Mouse (Mus musculus) liver, adult (tissue): Measurements from ENCODE around the gene Fam221a.

Experiments used
- GATA4 ChIP-seq: IDR thresholded peaks from 2 replicates; pipeline ENCODE4 v1.6.1; 2014; ENCODE audit warnings: mild to moderate bottlenecking, low read length; ENCODE audit not compliant: insufficient replicate concordance

The Fam221a gene

DNA sequence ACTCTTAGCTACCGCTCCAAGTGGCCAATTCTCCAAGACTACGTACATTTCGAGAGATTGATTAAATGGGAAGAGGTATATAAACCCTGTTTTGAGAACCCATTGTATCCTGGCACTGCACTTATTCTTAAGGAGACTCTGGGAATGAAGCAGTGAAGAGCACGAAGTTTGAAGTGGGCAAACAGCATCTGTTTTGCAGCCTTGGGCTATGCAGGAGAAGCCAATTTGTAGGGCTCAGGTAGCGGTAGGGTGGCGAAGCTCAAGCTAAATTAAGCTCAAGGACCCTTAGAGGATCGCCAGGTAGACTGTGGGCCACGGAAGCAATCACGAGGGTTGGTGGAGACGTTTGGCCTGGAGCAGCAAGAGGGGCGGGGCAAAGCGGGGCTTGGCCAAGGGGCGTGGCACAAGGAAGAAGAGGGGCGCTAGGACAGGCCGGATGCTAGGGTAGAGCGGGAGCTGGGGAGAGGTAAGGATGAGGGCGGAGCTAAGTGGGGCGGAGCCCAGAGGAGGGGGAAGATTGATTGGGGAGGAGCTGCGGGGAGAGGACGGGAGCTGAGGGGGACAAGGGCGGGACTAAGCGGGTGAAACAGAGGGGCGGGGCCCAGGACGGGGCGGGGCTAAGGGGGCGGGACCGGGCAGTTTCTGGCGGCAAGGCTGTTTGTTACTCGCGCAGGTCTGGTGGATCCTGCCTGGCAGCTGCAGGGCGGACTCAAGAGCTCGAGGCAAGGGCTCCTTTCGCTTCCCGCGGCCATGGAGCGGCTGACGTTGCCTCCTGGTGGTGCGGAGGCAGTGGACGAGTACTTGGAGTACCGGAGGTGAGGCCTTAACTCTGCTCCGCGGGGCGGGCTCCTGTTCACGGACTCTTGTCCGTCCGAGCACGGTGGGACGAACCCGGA, at the start of gene Fam221a:
Fam221a (plus strand) TSS at position 581 of the 896 bp plus-strand sequence.
- no peak for TF ChIP-seq GATA4

DNA sequence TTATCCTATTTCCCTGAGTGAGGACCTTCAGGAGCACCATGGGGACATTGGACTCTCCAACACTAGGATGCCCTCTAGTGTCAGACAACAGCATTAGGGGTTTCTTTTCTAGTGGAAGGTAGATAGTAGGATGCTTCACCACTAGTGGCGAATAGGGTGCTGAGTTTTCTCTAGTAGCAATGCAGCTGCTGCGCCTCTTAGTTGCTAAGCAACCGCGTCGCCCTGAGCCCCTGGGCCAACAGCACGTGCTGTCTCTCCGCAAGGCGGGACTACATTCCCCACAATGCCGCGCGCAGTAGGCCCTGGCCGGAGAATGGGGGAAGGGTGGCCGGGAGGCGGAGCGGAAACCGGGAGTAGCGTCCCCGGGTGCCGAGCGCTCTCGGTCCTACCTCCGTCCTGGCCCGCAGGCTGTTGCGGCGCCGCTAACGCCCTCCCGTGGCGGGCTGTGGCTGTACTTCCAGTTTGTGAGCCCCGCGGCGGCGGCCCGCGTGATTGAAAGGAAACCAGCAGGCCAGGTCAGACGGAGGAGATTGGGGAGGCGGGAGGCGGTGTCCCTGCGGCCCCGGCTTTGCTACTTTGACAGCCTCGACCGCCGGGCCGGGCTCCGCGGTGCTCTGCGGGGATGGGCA, 48.5 kb upstream of the Fam221a start, which contains the start of gene Ccdc126:
Ccdc126 (plus strand) TSS at position 309 of the 629 bp plus-strand sequence.
- TF ChIP-seq GATA4 = peak; percentile 77; the same call in 1 of the 2 replicates

DNA sequence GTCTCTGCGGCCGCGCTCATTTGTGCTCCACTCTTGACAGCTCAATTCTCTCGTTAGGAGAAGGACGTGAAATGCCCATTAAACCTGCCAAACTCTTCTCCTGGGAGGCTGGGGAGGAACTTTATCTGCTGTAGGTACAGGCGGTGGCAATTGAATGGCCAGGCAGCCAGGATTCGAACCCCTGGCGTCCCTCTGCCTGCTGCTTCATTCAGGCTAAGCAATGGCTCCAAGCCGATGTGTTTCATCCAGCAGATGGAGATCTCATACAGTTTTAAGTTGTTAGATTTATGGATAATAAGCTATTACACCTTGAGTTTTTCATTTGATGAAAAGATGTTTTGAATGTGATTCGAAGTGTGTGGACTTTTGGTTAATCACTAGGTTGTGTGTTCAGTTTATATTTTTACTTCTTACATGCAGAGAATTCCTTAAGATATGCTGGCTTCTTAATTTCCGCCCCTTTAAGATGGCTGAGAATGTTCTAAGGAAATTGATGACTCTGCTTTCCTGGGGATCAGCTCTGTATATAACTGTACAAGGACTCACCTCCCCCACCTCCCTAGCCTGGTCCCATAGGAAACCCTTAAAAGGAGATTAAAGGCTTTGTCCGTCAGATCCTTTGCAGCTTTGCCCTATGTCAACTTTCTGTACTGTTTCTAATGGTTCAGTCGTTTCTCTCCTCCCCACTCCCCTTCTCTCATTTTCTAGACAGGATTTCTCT, 47.8 kb upstream of the Fam221a start:
- no peak for TF ChIP-seq GATA4

DNA sequence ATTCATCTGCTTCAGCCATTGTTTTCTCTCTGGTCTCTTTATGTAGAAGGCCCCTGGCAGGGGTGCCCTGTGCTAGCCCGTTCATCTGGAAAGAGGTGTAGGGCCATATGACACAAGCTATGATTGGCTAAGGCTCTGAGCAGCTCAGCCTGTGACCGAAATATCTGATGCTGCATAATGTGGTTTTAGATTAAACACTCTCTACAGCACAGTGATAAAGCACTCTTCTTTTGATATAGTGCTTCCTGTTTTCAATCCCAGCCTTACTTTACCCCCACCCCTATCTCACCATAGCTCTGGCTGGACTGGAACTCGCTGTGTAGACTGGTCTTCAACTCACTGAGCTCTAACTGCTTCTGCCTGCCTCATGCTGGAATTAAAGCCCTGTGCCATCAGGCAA, 46.2 kb upstream of the Fam221a start:
- no peak for TF ChIP-seq GATA4

DNA sequence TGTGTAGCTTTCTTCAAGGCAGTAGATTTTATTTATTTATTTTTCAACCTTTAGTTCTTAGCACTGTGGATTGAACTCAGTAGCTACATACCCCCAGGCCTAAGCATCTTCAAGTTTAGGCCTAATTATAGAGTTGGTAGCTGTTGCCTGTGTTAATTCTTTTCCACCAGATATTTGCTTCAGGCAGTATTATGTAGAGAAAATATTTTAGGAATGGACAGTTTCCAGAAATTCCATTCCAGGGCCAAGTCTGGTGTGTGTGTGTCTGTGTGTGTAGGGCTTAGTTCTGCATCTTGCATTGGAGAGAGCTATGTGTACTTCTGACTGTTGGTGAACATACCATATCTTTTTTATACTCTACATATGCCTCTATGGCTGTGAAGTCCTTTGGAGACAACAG, 45.5 kb upstream of the Fam221a start:
- no peak for TF ChIP-seq GATA4

DNA sequence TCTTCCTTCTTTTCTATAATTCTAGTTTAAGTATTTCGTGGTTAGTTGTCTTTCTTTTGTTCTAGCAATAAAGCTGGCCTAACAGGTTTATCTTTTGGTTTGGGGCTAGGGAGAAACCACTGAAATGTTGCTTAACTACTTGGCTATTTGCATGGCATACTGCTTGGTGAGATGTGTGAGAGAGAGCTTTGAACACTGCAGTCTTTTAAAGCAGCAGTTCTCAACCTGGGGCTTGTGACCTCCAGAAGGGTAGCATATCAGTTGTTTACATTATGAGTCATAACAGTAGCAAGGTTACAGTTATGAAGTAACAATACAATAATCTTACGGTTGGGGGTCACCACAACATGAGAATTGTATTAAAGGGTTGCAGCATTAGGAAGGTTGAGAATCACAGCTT, 44.6 kb upstream of the Fam221a start:
- TF ChIP-seq GATA4 = no peak

DNA sequence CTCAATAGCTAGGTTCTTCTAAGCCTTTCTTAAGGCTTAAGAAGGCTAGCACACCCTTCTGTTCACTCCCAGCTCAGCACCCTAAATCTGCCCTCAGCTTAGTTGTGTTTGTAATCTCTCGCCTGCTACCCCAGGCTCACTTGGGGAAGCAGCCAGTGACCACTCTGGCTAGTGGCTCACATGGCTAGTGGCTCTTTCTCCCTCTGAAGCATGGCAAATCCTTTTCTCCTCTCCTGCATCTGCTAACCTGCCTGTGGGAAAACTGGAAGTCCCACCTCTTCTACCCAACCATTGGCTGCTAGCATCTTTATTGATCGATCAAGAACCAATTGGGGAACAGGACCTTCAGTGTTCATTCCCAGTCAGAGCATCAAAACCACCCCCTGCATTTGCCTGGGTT, 43.0 kb upstream of the Fam221a start:
- no peak for TF ChIP-seq GATA4

DNA sequence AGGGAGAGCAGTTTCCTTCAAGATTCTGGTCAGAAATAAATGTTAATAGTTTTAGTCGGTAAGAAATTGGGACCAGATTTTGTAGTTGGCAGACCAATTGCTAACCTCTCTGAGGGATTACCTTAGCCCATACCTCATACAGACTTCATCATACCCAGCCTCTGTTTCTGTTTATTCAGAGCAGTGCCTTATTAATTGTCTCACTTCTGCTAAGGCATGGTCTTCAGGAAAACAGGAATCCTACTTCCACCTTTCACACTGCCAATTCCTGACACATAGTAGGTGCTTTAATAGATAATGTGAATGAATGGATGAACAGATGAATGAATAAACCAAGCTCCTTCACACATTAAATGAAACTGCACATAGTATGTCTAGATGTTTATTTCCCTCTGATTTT, 42.2 kb upstream of the Fam221a start:
- TF ChIP-seq GATA4 = no peak

DNA sequence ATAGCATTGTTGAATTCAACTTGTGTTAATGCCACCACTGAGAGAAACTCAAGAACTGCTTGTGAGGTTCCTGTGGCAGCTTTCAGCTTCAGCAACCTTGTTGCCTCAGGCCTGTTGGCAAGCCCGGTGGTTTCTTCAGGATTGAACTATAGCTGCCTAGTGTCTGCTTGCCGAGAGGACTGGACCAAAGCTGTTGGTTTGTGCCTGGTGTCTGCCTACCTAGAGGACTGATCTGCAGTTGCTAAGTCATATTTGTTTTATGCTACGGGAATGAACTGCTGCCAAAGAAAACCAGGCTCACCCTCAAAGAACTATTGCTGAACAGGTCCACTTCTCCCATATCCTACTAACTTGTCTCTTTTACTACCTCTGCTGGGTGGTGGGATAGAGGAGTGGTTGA, 40.7 kb upstream of the Fam221a start:
- TF ChIP-seq GATA4 = no peak

DNA sequence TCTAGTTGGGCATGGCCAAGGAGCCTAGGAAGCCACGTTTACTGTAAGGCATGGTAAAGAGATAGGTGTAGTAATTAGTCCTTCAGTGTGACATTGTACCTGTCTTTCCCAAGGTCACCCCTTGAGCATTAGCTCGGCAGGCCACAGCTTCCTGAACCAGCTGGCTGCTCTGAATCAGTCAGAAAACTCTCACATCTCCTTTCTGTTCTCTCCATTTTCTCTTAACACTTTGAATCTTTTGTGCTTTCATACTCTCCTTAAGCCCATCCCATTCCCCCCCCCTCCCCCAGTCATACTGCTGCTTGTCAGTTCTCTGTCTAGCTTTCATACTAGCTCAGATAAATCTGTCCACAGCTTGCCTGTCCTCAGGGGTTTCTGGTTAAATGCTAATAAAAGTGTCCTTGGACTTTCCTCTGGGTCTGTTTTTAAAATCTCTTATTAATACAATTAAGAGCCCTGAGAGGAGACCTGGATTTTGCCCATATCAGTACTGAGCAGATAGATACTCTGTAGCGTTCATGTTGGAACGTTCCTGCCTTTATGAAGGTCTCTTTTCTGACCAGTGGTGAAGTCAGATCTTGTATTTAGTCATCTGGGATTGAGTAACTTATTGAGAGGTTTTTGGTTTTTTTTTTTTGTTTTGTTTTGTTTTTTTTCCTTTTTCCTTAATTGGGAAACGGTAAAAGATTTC, 36.0 kb upstream of the Fam221a start:
- TF ChIP-seq GATA4 = no peak

DNA sequence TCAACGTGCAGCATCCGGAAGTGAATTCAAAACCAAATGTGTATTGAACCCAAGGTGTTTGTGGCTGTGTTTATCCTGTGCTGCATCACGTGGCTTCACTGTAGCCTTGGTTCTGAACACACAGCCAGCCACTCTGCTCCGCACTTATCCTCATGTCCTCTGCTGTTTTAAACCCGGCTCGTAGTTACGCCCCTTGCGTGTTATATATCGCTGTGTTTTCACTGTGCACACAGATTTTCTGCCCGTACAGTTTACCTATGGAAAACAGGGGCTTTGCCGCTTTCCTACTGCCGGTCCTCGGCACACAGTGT, 35.5 kb upstream of the Fam221a start:
- no peak for TF ChIP-seq GATA4

DNA sequence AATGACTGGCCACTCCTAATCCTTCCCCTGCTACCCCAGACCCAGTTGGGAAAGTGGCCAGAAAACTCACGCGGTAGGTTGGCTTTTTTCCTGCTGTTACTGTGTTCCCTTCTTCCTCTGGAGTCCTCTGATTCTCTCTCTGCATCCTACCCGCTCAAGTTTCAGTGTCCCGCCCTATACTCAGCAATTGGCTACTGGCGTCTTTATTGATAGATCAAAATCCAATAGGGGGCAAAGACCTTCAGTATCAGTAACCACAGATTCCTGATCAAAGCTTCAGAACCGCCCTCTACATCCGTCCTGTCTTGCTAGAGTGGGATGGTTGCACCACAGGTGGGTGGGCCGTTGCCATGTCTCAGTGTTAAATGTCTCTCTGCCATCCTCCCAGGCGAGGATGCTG, 29.0 kb upstream of the Fam221a start:
- no peak for TF ChIP-seq GATA4

DNA sequence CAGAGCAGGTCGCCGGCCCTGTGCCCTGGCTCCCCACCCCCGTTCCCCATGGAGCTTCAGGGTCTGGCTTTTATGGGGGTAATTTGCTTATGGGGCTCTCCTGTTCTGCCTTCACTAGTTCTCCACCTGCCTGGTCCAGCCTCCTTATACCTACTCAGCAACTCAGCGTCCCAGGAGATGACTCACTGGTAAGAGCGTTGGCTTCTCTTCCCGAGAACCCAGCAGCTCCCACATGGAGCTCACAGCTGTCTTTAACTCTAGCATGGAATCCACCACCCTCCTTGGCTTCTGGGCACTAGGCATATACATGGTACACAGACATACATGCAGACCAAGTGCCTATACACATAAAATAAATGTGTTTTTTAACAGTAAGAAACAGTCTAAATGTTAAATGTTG, 28.4 kb upstream of the Fam221a start:
- no peak for TF ChIP-seq GATA4

DNA sequence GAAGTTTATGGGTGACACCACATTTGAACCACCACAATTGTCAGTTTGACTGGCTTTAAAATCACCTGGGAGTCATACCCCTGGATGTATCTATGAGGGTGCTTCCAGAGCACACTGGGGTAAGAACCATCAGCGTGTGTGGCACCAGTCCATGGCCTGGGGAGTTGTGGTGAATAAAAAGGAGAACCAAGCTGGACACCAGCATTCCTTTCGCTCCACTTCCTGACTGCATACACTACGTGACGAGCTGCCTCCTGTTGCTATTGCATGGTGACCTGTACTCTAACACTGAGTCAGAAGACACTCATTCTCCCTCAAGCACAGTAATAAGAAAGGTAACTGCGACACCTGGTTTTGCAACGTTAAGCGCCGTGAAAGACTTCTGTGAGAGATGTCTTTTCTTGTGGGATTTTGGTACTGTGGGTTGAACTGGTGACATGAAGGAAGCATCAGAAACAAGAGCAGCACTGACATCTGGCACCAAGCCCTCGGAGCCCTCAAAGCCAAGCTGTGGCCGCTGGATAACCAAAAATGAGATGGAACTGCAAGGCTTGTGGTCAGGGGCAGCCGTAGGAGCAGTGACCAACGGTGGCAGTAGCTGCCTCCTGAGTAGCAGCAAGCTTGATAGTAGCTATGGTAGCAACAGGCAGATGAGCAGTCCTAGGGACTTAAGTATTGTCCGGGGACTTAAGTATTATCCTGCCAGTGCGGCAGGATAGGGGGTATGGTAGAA, 23.6 kb upstream of the Fam221a start:
- TF ChIP-seq GATA4 = no peak

DNA sequence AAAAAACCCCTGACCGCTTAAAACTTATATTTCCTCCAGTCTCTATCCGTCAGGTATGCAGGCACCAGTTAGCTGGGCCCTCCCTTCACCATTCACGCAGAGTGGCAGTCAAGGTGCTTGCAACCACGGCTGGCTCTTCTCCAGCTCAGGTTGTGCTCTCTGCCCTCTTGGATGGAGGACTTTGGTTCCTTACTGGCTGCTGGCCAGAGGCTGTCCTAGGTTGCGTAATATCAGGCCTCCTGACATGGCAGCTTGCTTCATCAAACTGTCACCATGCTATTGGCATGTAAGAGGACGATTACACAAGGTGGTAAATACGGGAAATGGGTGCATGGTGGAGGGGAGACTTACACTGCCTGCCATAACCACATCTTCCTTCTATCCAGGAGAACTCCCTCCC, 17.7 kb upstream of the Fam221a start:
- no peak for TF ChIP-seq GATA4
